Mouse (Mus musculus) lung, adult 2 months (tissue): ENCODE data around the gene Phospho2. TPM values are rescaled to one million over a fixed set of nuclear protein-coding genes. Genes with fewer than 3 reads are reported as not detected.

Experiments
- DNase-seq: peaks from one replicate; pipeline ENCODE4 v3.0.0; 2022
- H3K4me1 ChIP-seq: fragments of 200-500 bp; 2 replicates; pipeline ENCODE4 v1.6.1; 2011; ENCODE audit warnings: low read length; ENCODE audit not compliant: control insufficient read depth, insufficient read depth
- H3K4me3 ChIP-seq: fragments of 200-500 bp; replicated peaks from 2 replicates; pipeline ENCODE3; 2011; ENCODE audit warnings: low read depth, mild to moderate bottlenecking, control low read depth, low read length; ENCODE audit errors: extremely low read depth
- CTCF ChIP-seq: fragments of 200-500 bp; IDR thresholded peaks from 2 replicates; pipeline ENCODE4 v1.5.1; 2011; ENCODE audit warnings: mild to moderate bottlenecking, low read length, control low read depth; ENCODE audit not compliant: insufficient read depth
- POLR2A ChIP-seq: fragments of 200-500 bp; IDR thresholded peaks from 2 replicates; pipeline ENCODE4 v1.6.1; 2011; ENCODE audit warnings: low read depth, mild to moderate bottlenecking, control low read depth, low read length, borderline replicate concordance; ENCODE audit errors: extremely low read depth
- WGBS: fragments of 180-500 bp; shearing (Covaris S2); methylation state at CpG from one replicate; pipeline ENCODE4 v1.1.7; 2018; 5-methylcytosine and 5-hydroxymethylcytosine counted together
- polyA plus RNA-seq: library from polyadenylated mRNA; depleted of rRNA; stranded (reverse); fragments of >200 nt; gene quantifications from 2 replicates; pipeline ENCODE4 v1.2.3, GENCODE M21; 2012; rRNA removed

The Phospho2 gene
- polyA plus RNA-seq, 1 experiment: 42.1 TPM

DNA sequence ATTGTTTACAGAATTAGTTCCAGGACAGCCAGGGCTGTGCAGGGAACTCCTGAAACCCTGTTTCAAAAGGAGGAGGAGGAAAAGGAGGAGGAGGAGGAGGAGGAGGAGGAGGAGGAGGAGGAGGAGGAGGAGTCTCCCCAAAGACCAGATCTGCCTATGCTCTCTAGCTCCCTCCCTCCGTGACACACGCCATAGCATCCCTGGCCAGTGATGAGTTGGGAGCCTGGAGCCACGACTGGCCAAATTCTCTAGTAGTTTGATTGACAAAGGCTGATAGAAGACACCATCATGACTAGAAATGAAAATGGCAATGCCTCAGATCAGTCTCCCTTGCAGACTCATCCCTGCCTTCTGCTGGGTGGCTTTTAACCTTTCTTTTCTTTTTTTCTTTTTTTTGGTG, 48.6 kb downstream of the Phospho2 start:
- Histone ChIP-seq H3K4me1 (no peaks in the 10 kb centered on the region), H3K4me3 (no peak overlapping the region)
- TF ChIP-seq POLR2A (no peak), CTCF (peak; percentile 15; the same call in 1 of the 2 replicates)
- DNase-seq: no peak
- 46% methylated on average over 3 of the region's 3 CpGs for WGBS

GRCm38 (mm10) chr2:69838707-69839106, 49.3 kb downstream of the Phospho2 start:
- Histone ChIP-seq H3K4me3 (no peak overlapping the region), H3K4me1 (no peaks in the 10 kb centered on the region)
- no peak for TF ChIP-seq CTCF
- TF ChIP-seq POLR2A: no peak
- no peak for DNase-seq

DNA sequence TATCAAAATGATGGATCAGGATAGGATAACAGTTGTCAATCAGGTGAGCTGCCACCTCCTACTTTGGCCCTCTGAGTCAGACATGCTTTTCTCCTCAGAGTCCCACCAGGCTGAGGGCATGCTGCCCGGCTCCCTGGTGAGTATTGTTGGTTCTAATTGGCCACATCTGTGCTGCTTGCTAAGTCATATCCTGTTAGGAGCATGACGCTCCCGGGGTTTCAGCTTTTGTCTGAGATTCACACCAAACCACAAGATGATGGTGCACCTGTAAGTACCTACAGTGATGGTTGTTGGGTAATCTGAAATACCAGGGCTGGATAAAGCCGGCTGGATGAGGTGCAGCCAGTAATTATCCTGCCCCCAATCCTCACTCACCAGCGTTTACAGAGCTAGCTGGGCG, 50.8 kb downstream of the Phospho2 start:
- 33% methylated on average over 6 of the region's 6 CpGs for WGBS
- DNase-seq: no peak
- Histone ChIP-seq H3K4me3 (no peak overlapping the region), H3K4me1 (no peaks in the 10 kb centered on the region)
- TF ChIP-seq CTCF: no peak

GRCm38 (mm10) chr2:69849215-69849614, 59.8 kb downstream of the Phospho2 start:
- Histone ChIP-seq H3K4me3 (no peak overlapping the region), H3K4me1 (no peaks in the 10 kb centered on the region; the same call in 1 of the 2 replicates)
- DNase-seq: no peak
- WGBS: 37% methylated on average over 6 of the region's 6 CpGs
- no peak for TF ChIP-seq POLR2A
- TF ChIP-seq CTCF: no peak

Other genes with a start within 250 kb of the Phospho2 start
- gene Lrp2, start 203.6 kb upstream of the Phospho2 start, polyA plus RNA-seq: 10.3 and 13.6 TPM in 2 replicates
- 1.4 and 2.2 TPM in 2 replicates for gene Bbs5, start 142.5 kb upstream of the Phospho2 start, polyA plus RNA-seq
- gene Klhl41, start 119.5 kb upstream of the Phospho2 start, polyA plus RNA-seq: 0.35 and 5.1 TPM in 2 replicates
- 3.4 and 4.3 TPM in 2 replicates for gene Fastkd1, start 76.1 kb upstream of the Phospho2 start, polyA plus RNA-seq
- gene Ppig, start 67.1 kb upstream of the Phospho2 start, polyA plus RNA-seq: 1.2 and 2.2 TPM in 2 replicates
- gene Ccdc173, start within 50 bp of the Phospho2 start, polyA plus RNA-seq: 0.37 and 0.54 TPM in 2 replicates
- 3.0 and 5.8 TPM in 2 replicates for gene Klhl23, start 32.3 kb downstream of the Phospho2 start, polyA plus RNA-seq
- 1.7 and 4.2 TPM in 2 replicates for gene Ssb, start 71.9 kb downstream of the Phospho2 start, polyA plus RNA-seq
- gene Mettl5, start 96.0 kb downstream of the Phospho2 start, polyA plus RNA-seq: 4.0 and 4.6 TPM in 2 replicates
- 10.2 and 14.3 TPM in 2 replicates for gene Ubr3, start 107.6 kb downstream of the Phospho2 start, polyA plus RNA-seq
- 0.19 and 0.23 TPM in 2 replicates for gene Myo3b, start 249.5 kb downstream of the Phospho2 start, polyA plus RNA-seq